ENCODE assay signal across 16 mouse cellular contexts in genomic region chr9:84204056-84204455, GRCm38 (mm10).
"Had no signal": no experiment of that assay in that cellular context is flagged by ENCODE, and none has a peak within 500 bp of the region (broad histone marks: within the 10 kb centered on the region; RNA-seq: fewer than 3 reads in every experiment).

No protein-coding gene starts in this region.

- H3K36me3 ChIP-seq: neural tube, embryonic 13.5 days; neural tube, embryonic 15.5 days; stomach, embryonic 15.5 days had no signal

- H3K4me3 ChIP-seq: neural tube, embryonic 13.5 days; neural tube, embryonic 15.5 days; stomach, embryonic 15.5 days had no signal

- H3K9me3 ChIP-seq: neural tube, embryonic 13.5 days; neural tube, embryonic 15.5 days; stomach, embryonic 15.5 days had no signal

- H3K27ac ChIP-seq: neural tube, embryonic 13.5 days; neural tube, embryonic 15.5 days; stomach, embryonic 15.5 days; stomach, postnatal 0 days had no signal

- H3K4me2 ChIP-seq: neural tube, embryonic 13.5 days; neural tube, embryonic 15.5 days; stomach, embryonic 15.5 days had no signal

- DNase-seq: retina, postnatal 1 day; right cerebral cortex, adult 18-20 months; right cerebral cortex, postnatal 14 days; right cerebral cortex, postnatal 25 days; right cerebral cortex, postnatal 4 days; spleen, adult 18-20 months; thymus, adult 18-20 months; thymus, adult 2 months; thymus, postnatal 14 days; thymus, postnatal 25 days; thymus, postnatal 36 days; thymus, postnatal 4 days had no signal

- H3K27me3 ChIP-seq: neural tube, embryonic 13.5 days; neural tube, embryonic 15.5 days; stomach, embryonic 15.5 days had no signal

- H3K9ac ChIP-seq: neural tube, embryonic 13.5 days; neural tube, embryonic 15.5 days; stomach, embryonic 15.5 days had no signal

- H3K4me1 ChIP-seq: neural tube, embryonic 13.5 days; neural tube, embryonic 15.5 days; stomach, embryonic 15.5 days had no signal
